Mouse (Mus musculus) erythroblast, adult 5-6 weeks (primary cell): ENCODE measurements around the gene Sar1a. TPM values are rescaled to one million over a fixed set of nuclear protein-coding genes. Genes with fewer than 3 reads are reported as not detected.
A peak's percentile ranks its signal among the peaks of the same experiment; 100 is the strongest.

Source experiments
- ATAC-seq: replicated peaks from 2 replicates; pipeline ENCODE4 v1.8.0; 2016; ENCODE audit warnings: moderate number of reproducible peaks, mild to moderate bottlenecking, moderate TSS enrichment, inconsistent platforms; ENCODE audit not compliant: poor library complexity, low FRiP score, severe bottlenecking
- total RNA-seq, 2 experiments: library from RNA; stranded (forward) in 1 of 2; stranded (reverse) in 1 of 2; fragments of 150-400 nt in 1 of 2; fragments of 200-764, 138-1000 nt in 1 of 2; gene quantifications; 2 replicates each; pipeline versions ENCODE4 v1.2.3 to v1.2.4; 2015 to 2017; ENCODE audit warnings: low replicate concordance in 2 of 2

Gene Sar1a
- total RNA-seq (2015; ENCODE audit: low replicate concordance) (37.6 and 50.5 TPM in 2 replicates), total RNA-seq (2017; ENCODE audit: low replicate concordance) (26.9 and 32.6 TPM in 2 replicates)

DNA sequence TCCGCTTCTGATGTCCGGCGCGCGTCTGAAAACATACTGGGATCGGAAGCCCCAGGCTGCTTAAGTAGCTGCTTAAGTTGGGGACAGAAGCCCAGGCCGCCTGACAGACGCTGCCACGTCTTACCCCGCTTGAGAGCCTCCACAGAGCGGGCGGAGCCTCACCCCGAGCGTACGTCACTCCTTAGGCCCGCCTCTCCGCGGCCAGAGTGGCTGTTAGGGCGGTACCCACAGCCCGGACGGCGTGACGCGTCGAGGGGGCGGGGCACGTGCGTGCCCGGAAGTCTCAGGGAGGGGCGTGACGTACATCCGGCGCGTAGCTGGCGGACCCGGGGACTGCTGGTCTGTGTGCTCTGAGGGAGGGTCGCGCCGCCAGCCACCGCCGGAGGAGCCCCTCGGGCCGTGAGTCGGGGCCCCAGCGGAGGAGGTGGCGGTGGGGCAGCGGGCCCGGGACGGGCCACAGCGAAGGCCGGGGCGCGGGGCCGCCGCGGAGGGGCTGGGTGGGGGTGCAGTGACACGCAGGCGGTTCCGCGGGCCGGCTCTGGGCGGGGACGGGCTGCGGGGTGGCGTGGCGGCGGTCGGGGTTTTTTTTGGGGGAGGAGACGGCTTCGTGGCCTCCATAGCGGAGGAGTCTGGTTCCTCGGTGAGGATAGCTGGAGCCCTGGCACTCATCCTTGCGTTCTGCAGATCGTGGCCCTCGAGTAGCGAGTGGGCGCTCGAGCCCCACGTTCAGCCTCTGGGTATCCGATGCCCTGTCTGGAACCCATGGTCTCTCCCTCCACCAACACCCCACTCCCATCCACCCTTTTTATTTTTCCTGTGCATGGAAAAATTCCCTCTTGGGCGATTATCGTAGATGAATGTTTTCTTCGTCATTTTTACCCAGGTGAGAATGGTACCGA lies at the start of gene Sar1a:
Gene Sar1a, plus strand, starts transcription at position 285 of the 899 bp plus-strand sequence.
- peak; percentile 99 for ATAC-seq

DNA sequence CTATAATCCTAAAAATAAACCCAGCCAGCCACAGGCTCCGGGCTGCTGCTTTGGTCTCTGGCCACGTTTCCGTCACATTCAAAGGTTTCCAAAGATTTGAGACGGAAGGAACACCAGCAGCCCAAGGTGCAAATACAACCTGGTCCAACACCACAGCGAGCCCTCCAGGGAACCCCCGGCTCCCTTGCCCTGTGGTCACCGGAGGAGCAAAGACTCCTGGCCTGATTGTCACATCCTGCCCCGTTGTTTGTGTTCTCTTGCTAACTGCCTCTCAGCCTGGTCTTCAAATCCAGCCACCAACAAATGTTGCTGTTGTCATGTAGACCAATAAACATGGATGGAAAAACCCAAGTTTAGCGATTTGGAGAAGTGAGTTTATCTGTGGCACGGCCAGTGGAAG lies 47.7 kb upstream of the Sar1a start:
- no peak for ATAC-seq

DNA sequence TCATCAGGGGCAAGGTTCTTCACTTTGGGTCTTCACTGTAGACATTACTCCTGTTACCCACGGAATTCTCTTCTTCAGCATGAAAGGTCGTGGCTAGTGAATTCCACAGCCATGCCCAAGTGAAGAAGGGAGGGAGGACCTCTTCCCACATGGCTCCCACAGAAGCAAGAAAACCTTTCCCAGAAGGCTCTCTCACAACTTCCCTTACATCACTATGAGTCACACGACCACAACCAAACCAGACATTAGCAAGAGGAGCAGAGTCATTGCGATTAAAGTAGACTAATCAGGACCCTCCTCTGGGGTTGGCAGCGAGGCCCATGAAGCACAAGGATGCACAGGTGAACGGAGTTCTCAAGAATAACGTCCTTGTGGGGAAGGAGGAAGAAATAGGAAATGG lies 43.0 kb upstream of the Sar1a start:
- ATAC-seq, result no peak

DNA sequence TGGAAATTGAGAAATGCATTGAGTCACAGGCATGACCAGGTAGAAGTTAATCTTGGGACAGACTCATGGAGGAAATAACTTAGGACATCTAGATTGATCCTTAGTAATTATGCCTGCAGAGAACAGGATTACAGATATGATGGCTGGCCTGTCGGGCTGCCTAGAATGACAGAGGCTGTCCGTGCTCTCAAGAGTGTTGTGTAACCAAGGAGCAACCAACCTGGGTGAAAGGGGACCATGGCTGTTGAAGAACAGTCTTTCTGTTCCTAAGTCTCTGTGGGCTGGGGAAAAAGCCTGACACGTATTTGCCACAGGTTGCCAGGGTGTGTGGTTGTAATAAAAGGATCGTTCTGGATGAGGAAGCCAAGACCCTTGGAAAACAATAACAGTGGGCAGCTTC lies 39.7 kb upstream of the Sar1a start:
- no peak for ATAC-seq

DNA sequence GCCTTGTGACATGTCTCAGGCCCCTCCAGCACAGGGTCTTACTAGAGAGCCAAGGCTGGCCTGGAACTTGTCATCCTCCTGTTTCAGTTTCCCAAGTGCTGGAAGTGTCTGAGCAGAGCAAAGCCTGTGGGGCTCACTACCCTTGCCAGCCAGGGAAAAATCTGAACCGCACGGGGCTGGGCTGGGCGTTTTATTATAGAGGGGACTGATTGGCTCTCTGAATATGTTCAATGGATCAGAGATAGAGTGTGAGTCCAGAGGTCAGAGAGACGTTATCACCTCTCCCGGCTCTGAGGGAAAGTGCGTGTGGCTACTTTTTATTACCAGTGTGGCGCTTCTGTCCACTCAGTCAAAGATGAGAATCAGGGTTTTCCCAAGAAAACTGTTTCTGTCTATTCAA lies 33.5 kb upstream of the Sar1a start:
- no peak for ATAC-seq

DNA sequence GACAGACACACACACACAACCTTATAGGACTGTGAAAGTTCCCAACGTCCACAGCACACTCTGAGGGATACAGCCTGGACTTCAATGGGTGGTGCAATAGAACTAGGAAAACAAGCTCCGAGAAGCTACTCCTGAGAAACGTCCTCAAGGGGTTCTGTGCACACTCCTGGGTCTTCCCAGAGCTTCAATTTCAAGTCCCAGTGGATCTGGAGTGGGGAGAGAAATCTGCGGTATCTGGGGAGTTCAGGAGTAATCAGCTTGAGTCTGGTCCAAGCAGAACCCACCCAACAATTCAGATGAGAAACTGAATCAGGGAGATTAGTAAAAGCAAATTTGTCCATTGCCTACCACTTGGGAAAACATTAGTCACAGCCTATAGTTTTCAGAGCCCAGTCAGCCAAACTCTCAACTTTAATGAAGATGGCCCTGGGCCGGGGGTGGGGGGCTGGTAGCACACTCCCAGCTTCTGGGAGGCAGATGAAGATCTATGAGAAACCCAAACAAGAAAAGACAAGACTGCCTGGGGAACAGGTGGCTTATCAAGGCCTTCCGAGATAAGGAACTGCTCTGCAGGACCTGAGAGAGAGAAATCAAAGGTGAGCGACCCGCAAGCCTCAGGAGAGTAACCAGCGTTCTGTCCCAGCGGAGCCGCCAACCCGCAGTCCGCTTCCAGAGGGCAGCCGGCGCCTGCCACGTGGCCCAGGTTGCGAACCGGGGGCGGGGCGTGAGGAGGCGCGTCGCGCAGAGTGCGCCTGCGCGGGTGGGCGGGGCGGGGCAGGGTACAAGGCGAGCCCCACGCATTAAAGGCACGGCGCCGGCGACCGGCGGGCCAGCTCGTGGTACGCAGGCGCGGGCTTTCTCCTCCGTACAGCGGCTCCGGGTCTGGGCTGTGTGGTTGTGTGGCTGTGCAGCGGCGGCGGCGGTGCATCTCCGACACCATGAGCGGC lies 32.0 kb upstream of the Sar1a start, which contains the start of gene Ppa1:
Gene Ppa1, plus strand, starts transcription at position 763 of the 947 bp plus-strand sequence.
- peak; percentile 86 for ATAC-seq

DNA sequence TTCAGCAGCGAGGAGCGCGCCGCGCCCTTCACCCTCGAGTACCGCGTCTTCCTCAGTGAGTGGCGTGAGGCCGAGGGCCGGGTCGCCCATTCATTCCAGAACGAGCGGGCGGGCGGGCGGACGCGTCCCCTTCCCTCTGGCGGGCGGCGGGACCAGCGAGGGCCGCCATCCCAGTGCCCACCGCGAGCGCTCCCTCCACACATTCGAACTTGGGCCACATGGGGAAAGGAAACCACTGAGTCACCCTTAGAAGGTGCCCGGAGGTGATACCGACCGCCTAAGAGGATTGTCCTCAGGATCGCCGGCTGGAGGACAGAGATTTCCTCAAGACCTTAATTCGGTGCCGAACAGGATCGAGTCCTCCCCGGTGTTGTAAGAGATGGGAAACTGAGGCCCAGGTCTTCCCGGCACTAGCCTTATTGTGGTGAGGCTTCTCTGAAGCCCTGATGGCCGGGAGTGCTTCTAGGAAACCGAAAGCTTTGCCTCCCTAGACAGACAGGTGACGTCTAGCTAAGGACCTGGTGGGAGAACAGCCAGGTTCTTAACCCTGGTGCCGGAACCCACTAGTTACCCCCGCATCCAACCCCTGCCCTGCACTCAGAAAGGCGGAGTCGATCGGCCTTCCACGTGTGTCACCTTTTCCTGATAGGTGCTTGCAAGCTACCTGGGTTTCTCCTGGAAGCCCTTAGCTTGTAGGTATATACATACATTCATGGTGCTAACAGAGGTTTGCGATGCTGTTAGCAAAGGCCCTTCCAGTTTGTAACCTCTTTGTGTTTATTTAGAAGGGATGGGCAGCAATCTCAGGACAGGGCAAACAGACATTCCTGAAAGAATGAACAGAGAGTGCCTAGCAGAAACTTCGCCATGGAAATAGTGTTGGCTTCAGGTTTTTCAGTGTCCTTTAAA lies 31.1 kb upstream of the Sar1a start:
- peak; percentile 86 for ATAC-seq

DNA sequence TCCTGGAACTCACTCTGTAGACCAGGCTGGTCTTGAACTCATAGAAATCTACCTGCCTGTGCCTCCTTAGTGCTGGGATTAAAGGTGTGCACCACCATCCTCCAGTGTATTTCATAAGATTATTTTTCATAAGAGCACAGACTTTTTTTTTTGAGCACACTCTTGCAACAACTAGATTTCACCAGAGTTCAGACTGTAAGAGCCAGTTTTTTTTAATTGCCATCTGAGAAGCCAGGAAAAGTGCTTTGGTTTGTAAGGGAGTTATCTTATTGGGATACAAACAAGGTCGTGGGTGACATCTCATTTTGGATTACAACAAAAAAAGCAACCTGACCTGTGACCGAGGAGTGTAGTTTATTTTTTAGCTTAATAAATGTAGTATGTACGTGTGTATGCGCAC lies 26.0 kb upstream of the Sar1a start:
- ATAC-seq, result no peak

DNA sequence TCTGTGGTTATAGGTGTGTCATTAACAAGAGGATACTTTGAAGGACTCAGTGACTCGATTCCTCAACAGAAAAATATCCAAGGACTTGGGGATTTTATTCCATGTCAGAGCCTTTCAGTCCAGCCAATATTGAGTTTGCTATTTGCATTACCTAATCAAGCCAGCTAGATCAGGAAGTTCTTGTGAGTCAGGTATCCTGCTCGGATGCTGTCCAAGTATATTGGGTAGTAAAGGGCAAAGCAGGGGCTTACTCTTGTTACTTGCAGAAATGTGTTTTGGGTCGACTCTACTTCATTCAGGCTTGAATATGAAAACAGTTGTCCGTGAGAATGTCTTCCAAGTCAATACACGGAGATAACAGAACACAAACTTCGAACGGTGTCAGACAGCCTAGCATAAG lies 25.4 kb upstream of the Sar1a start:
- no peak for ATAC-seq

DNA sequence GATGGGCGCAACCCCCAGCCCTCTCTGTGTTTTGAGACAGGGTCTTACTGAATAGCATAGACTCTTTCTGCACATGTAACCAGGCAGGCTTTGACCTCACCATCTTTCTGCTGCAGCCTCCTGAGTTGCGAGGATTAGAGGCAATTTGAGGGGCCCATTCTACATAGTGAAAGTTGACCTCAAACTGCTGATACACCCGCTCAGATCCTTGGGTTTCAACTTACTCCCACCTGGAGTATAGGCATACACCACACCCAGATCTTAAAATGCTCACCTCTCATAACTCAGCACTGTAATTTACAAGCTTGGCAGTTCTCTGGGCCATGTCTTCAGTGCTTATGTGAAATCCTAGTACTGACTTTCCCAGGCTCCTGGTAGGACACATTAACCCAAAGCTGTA lies 24.9 kb upstream of the Sar1a start:
- no peak for ATAC-seq

DNA sequence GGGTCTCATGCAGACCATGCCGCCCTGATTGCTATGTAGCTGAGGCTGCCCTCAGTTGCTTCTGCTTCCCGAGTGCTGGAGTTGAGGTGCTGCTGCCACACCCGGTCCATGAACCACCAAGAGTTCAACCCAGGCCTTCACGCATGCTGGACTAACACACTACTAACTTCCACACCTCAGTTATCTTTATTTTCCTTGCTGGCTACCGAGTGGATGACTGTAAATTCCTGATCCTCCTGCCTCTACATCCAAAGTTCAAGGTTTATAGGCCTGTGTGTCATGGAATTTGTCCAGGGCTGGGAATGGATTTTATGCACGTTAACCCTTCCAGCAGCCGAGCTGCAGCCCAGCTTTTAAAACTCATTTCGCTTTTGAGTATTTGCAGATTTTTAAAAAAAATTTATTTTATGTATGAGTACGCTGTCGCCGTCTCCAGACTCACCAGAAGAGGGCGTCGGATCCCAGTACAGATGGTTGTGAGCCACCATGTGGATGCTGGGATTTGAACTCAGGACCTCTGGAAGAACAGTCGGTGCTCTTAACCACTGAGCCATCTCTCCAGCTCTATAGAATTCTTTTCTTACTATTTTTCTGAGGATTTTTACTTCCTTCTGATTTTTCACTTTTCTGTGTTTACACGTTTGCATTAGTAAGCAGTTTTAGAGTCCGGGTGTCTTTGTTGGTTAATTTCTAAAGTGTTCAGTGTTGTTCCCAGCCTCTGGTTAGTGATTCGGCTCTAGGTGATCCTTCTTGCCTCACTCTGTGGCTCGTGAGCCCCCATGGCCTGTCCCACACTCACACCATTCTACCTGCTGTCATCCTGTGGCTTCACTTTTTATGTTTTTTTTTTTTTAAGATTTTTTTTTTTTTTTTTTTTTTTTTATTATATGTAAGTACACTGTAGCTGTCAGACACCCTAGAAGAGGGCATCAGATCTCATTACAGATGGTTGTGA lies 22.9 kb upstream of the Sar1a start:
- ATAC-seq, result no peak

DNA sequence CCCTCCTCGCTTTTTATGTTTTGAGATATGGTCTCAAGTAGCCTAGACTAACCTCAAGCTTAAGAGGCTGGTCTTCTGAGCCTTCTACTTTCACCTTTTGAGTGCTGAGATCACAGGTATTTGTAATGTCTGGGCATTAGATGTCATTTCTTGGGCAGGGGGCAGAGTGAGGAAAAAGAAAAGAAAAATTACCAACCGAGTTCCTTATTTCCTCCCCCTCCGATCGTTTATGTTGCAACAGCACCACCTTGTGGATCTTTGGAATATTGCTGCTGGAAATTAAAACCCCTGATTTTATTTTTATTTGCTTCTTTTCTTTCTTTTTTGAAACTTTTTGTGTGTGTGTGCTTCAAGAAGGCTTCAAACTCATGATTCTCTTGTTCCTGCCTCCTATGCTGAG lies 22.1 kb upstream of the Sar1a start:
- ATAC-seq, result 0 out of 2 replicates have a peak, but pooled peaks have one; percentile 58

DNA sequence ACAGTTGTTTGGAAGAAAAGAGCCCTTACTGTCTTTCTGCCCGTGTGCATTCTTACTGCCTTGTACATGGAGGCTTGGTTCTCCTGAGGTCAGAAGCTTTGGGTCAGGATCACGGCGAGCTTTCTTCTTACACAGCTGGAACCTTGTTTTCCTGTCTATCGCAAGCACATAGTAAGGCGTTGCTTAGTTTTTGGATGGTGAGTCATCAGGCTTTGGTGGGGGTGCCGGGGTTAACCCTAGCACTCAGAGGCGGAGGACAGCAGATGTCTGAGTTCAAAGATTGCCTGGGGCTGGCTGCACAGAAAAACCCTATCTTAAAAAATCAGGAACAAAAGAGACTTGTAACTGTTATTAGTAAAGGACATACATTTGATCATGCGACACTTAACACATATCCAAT lies 18.2 kb upstream of the Sar1a start:
- no peak for ATAC-seq

DNA sequence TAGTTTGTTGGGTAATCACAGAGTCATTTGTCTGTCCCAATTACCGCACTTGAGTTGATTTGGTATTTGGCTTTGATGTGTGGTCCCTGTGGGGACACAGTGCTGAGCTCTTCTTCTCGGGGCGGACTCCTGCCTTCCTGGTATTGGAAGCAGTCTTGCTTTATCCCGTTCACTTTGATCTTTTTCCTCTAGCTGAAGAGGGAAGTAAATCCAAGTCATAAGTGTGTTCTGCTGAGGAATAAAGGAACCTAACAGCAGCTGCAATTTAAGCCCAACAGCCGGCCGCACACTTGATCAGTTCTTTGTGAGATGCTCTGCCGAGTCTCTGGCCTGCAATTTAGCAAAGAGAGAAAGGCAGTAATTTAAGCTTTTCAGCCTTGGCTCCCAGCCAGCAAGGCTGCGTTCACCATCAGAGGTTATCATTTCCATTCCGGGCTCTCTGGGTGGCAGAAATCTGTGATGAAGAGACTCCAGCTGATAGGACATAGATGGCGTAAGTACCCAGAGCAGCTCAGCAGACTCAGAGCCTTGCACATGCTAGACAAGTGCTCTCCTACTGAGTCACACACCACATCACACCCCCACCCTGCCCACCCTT lies 17.6 kb upstream of the Sar1a start:
- ATAC-seq, result no peak

DNA sequence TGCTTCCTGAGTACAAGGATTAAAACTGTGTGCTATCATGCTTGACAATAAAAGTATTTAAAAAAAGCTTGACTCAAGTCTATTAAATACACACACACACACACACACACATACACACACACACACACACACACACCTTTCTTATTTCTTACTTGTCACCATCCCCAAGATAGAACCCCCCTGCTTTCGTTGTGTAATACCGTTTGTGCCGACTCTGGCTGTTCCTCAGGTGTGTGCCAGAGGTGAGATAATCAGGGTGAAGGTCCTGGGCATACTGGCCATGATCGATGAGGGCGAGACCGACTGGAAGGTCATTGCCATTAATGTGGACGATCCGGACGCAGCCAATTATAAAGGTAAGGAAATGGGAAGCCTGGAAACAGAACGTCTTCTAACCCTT lies 15.0 kb upstream of the Sar1a start:
- ATAC-seq, result no peak

DNA sequence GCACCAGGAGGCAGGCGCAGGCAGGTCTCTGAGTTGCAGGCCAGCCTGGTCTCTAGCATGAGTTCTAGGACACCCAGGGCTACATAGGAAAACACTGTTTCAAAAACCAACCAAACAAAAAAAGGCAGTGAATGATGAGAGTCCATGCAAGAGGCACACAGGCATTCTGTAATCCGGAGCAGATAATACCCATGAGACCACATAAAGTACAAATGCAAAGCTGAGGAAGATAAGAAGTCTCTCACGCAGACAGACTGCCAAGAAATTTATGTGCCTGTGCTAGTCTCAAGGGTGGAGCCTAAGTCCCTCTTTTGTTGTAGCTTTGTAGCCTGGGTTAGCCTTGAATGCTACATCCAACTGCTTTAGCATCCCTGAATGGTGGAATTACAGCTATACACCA lies 14.4 kb upstream of the Sar1a start:
- ATAC-seq, result no peak

DNA sequence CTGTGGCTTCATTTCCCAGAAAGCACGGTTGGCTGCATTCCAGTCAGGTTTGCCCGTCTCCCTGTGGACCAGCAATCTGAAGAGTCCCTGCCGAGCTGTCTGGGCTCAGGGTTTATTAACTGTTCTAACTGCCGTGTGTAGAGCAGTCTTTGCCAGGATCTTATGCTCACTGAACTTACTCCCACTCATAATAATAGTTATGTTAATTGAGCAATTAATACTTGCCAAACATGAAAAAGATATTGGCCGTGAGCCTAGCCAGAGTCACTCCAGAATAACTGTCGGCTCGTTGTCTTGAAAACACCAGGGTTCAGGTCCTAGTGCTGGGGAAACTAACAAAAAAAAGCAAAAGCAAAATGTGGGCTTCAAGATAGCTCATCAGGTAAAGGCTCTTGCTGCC lies 10.8 kb upstream of the Sar1a start:
- no peak for ATAC-seq

DNA sequence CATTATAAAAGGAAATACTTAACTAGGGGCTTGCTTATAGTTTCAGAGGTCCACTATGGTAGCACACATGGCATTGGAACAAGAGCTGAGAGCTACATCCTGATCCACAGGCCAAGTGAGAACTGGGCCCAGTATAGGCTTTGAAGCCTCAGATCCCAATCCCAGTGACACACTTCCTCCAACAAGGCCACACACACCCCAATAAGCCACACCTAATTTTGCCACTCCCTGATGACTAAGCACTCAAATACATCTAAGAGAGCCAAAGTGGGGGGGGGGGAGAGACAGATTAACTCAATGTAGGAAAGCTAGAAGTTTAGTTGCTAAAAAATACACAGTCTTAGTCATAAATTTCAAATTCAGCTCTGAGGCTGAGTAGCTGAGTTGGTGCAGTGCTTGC lies 10.2 kb upstream of the Sar1a start:
- peak; percentile 58; the same call in 1 of the 2 replicates for ATAC-seq
